Mouse (Mus musculus) neural tube, embryonic 15.5 days (tissue): ENCODE measurements around the gene 2010109A12Rik. TPM values are rescaled to one million over a fixed set of nuclear protein-coding genes. Genes with fewer than 3 reads are reported as not detected.

Experiments used
- ATAC-seq: fragments of 200-750 bp; cut with Nextera tagmentation; 2 replicates; pipeline ENCODE4 v1.8.0; 2017; ENCODE audit warnings: mild to moderate bottlenecking, moderate TSS enrichment, moderate library complexity; ENCODE audit not compliant: low FRiP score
- H3K27ac ChIP-seq: fragments of 300-500 bp; sonication (generic); replicated peaks from 2 replicates; pipeline ENCODE4 v1.5.1; 2015; ENCODE audit warnings: mild to moderate bottlenecking, inconsistent platforms
- H3K27me3 ChIP-seq: fragments of 300-500 bp; sonication (generic); replicated peaks from 2 replicates; pipeline ENCODE4 v1.6.1; 2015; ENCODE audit warnings: inconsistent platforms
- H3K36me3 ChIP-seq: fragments of 300-500 bp; sonication (generic); 2 replicates; pipeline ENCODE4 v1.6.1; 2015; ENCODE audit warnings: inconsistent platforms
- H3K4me1 ChIP-seq: fragments of 300-500 bp; sonication (generic); 2 replicates; pipeline ENCODE4 v1.6.1; 2015; ENCODE audit warnings: inconsistent platforms
- H3K4me2 ChIP-seq: fragments of 300-500 bp; sonication (generic); 2 replicates; pipeline ENCODE4 v1.6.1; 2015; ENCODE audit warnings: inconsistent platforms, mild to moderate bottlenecking, moderate library complexity
- H3K4me3 ChIP-seq: fragments of 300-500 bp; sonication (generic); replicated peaks from 2 replicates; pipeline ENCODE4 v1.5.1; 2015; ENCODE audit warnings: mild to moderate bottlenecking, inconsistent platforms
- H3K9ac ChIP-seq: fragments of 300-500 bp; sonication (generic); replicated peaks from 2 replicates; pipeline ENCODE4 v1.6.1; 2015; ENCODE audit warnings: mild to moderate bottlenecking, inconsistent platforms
- H3K9me3 ChIP-seq: fragments of 300-500 bp; sonication (generic); replicated peaks from 2 replicates; pipeline ENCODE4 v1.6.1; 2016; ENCODE audit warnings: inconsistent platforms
- WGBS: fragments of 180-500 bp; shearing (Covaris S2); methylation state at CpG from one replicate; pipeline ENCODE4 v1.1.7; 2015; ENCODE audit warnings: mixed read lengths; 5-methylcytosine and 5-hydroxymethylcytosine counted together
- polyA plus RNA-seq: library from polyadenylated mRNA; unstranded; fragments of >200 nt; fragmentation: Nextera tagmentation; extraction: Ambion mirVana; gene quantifications from 2 replicates; pipeline ENCODE4 v1.2.1, GENCODE M21; 2015

Gene 2010109A12Rik
- polyA plus RNA-seq, 1 experiment from 2014 or later: 1.4 TPM

GRCm38 (mm10) chr5:93232838-93233237 lies 26.5 kb downstream of the 2010109A12Rik start:
- H3K9me3 ChIP-seq: no peaks in the 10 kb centered on the region
- no peak overlapping the region for H3K4me2 ChIP-seq
- H3K4me3 ChIP-seq: no peak overlapping the region
- no peaks in the 10 kb centered on the region for H3K27me3 ChIP-seq
- no peaks in the 10 kb centered on the region for H3K4me1 ChIP-seq
- ATAC-seq: no peak
- no peak overlapping the region for H3K27ac ChIP-seq
- WGBS: 91% methylated on average over 2 of the region's 2 CpGs
- no peaks in the 10 kb centered on the region for H3K36me3 ChIP-seq
- H3K9ac ChIP-seq: no peak overlapping the region

GRCm38 (mm10) chr5:93234130-93234529 lies 27.8 kb downstream of the 2010109A12Rik start:
- no peak for ATAC-seq
- H3K27ac ChIP-seq: no peak overlapping the region
- WGBS: 75% methylated on average over 4 of the region's 4 CpGs

GRCm38 (mm10) chr5:93234605-93235004 lies 28.3 kb downstream of the 2010109A12Rik start:
- ATAC-seq: no peak
- WGBS: 92% methylated on average over 2 of the region's 2 CpGs
- no peak overlapping the region for H3K4me3 ChIP-seq
- H3K36me3 ChIP-seq: no peaks in the 10 kb centered on the region
- H3K4me1 ChIP-seq: no peaks in the 10 kb centered on the region
- H3K27me3 ChIP-seq: no peaks in the 10 kb centered on the region
- no peaks in the 10 kb centered on the region for H3K9me3 ChIP-seq
- no peak overlapping the region for H3K9ac ChIP-seq
- no peak overlapping the region for H3K4me2 ChIP-seq
- H3K27ac ChIP-seq: no peak overlapping the region

More at GRCm38 (mm10) chr5:93234130-93234529, 27.8 kb downstream of the 2010109A12Rik start:
- H3K36me3 ChIP-seq: no peaks in the 10 kb centered on the region
- H3K27me3 ChIP-seq: no peaks in the 10 kb centered on the region
- H3K9me3 ChIP-seq: no peaks in the 10 kb centered on the region
- H3K4me1 ChIP-seq: no peaks in the 10 kb centered on the region
- H3K9ac ChIP-seq: no peak overlapping the region
- H3K4me3 ChIP-seq: no peak overlapping the region
- H3K4me2 ChIP-seq: no peak overlapping the region

- no peak for ATAC-seq
- H3K4me3 ChIP-seq: no peak overlapping the region
- H3K36me3 ChIP-seq: no peaks in the 10 kb centered on the region
These were observed 29.6 kb downstream of the 2010109A12Rik start for GRCm38 (mm10) chr5:93235888-93236287.

GRCm38 (mm10) chr5:93236541-93236940 lies 30.2 kb downstream of the 2010109A12Rik start:
- Histone ChIP-seq H3K9me3 (no peaks in the 10 kb centered on the region), H3K4me1 (no peaks in the 10 kb centered on the region), H3K36me3 (no peaks in the 10 kb centered on the region), H3K27me3 (no peaks in the 10 kb centered on the region), H3K4me2 (no peak overlapping the region), H3K9ac (no peak overlapping the region), H3K27ac (no peak overlapping the region), H3K4me3 (no peak overlapping the region)
- WGBS: 83% methylated on average over 4 of the region's 4 CpGs
- ATAC-seq: no peak

More at GRCm38 (mm10) chr5:93235888-93236287, 29.6 kb downstream of the 2010109A12Rik start:
- Histone ChIP-seq H3K4me2 (no peak overlapping the region), H3K27me3 (no peaks in the 10 kb centered on the region), H3K4me1 (no peaks in the 10 kb centered on the region), H3K9ac (no peak overlapping the region), H3K9me3 (no peaks in the 10 kb centered on the region), H3K27ac (no peak overlapping the region)
- 69% methylated on average over 3 of the region's 3 CpGs for WGBS

- Histone ChIP-seq H3K4me1 (no peaks in the 10 kb centered on the region), H3K9me3 (no peaks in the 10 kb centered on the region), H3K27me3 (no peaks in the 10 kb centered on the region), H3K27ac (no peak overlapping the region), H3K36me3 (no peaks in the 10 kb centered on the region), H3K9ac (no peak overlapping the region), H3K4me3 (no peak overlapping the region), H3K4me2 (no peak overlapping the region)
- WGBS: 84% methylated on average over 8 of the region's 8 CpGs
- ATAC-seq: no peak
These were observed 33.5 kb downstream of the 2010109A12Rik start for GRCm38 (mm10) chr5:93239590-93240544.

GRCm38 (mm10) chr5:93245280-93245679 lies 39.0 kb downstream of the 2010109A12Rik start:
- no peaks in the 10 kb centered on the region for H3K27me3 ChIP-seq
- 37% methylated on average over 2 of the region's 2 CpGs for WGBS
- H3K36me3 ChIP-seq: no peaks in the 10 kb centered on the region
- H3K4me3 ChIP-seq: no peak overlapping the region
- H3K27ac ChIP-seq: no peak overlapping the region
- H3K4me2 ChIP-seq: no peak overlapping the region
- H3K9ac ChIP-seq: no peak overlapping the region
- peak; percentile 53 for ATAC-seq
- no peaks in the 10 kb centered on the region for H3K4me1 ChIP-seq
- no peaks in the 10 kb centered on the region for H3K9me3 ChIP-seq

GRCm38 (mm10) chr5:93249940-93250578 lies 43.7 kb downstream of the 2010109A12Rik start:
- Histone ChIP-seq H3K9ac (no peak overlapping the region), H3K36me3 (no peaks in the 10 kb centered on the region), H3K27me3 (no peaks in the 10 kb centered on the region), H3K4me3 (no peak overlapping the region), H3K4me1 (no peaks in the 10 kb centered on the region), H3K9me3 (no peaks in the 10 kb centered on the region), H3K4me2 (no peak overlapping the region), H3K27ac (no peak overlapping the region)
- ATAC-seq: no peak
- WGBS: 82% methylated on average over 6 of the region's 6 CpGs

- 88% methylated on average over 12 of the region's 12 CpGs for whole genome bisulfite sequencing
- no peak overlapping the region for H3K27ac ChIP-seq
- ATAC-seq: no peak
- no peak overlapping the region for H3K9ac ChIP-seq
- H3K4me2 ChIP-seq: no peak overlapping the region
- H3K9me3 ChIP-seq: no peaks in the 10 kb centered on the region
- H3K4me3 ChIP-seq: no peak overlapping the region
- H3K36me3 ChIP-seq: no peaks in the 10 kb centered on the region
- H3K4me1 ChIP-seq: no peaks in the 10 kb centered on the region
- no peaks in the 10 kb centered on the region for H3K27me3 ChIP-seq
These were observed 44.9 kb downstream of the 2010109A12Rik start for GRCm38 (mm10) chr5:93251001-93251760.

- Histone ChIP-seq H3K4me3 (no peak overlapping the region), H3K36me3 (no peaks in the 10 kb centered on the region), H3K27me3 (no peaks in the 10 kb centered on the region), H3K4me1 (no peaks in the 10 kb centered on the region), H3K9ac (no peak overlapping the region), H3K27ac (no peak overlapping the region), H3K9me3 (no peaks in the 10 kb centered on the region), H3K4me2 (no peak overlapping the region)
- no peak for ATAC-seq
- WGBS: 87% methylated on average over 5 of the region's 5 CpGs
These were observed 49.5 kb downstream of the 2010109A12Rik start for GRCm38 (mm10) chr5:93255759-93256265.

- H3K9me3 ChIP-seq: no peaks in the 10 kb centered on the region
- H3K36me3 ChIP-seq: no peaks in the 10 kb centered on the region
- H3K27me3 ChIP-seq: no peaks in the 10 kb centered on the region
- H3K9ac ChIP-seq: no peak overlapping the region
- ATAC-seq: no peak
- no peak overlapping the region for H3K4me3 ChIP-seq
- no peak overlapping the region for H3K27ac ChIP-seq
- no peak overlapping the region for H3K4me2 ChIP-seq
- H3K4me1 ChIP-seq: no peaks in the 10 kb centered on the region
These were observed 50.6 kb downstream of the 2010109A12Rik start for GRCm38 (mm10) chr5:93256820-93257405.
